ENCODE assay signal across 8 mouse cellular contexts in the genomic region with DNA sequence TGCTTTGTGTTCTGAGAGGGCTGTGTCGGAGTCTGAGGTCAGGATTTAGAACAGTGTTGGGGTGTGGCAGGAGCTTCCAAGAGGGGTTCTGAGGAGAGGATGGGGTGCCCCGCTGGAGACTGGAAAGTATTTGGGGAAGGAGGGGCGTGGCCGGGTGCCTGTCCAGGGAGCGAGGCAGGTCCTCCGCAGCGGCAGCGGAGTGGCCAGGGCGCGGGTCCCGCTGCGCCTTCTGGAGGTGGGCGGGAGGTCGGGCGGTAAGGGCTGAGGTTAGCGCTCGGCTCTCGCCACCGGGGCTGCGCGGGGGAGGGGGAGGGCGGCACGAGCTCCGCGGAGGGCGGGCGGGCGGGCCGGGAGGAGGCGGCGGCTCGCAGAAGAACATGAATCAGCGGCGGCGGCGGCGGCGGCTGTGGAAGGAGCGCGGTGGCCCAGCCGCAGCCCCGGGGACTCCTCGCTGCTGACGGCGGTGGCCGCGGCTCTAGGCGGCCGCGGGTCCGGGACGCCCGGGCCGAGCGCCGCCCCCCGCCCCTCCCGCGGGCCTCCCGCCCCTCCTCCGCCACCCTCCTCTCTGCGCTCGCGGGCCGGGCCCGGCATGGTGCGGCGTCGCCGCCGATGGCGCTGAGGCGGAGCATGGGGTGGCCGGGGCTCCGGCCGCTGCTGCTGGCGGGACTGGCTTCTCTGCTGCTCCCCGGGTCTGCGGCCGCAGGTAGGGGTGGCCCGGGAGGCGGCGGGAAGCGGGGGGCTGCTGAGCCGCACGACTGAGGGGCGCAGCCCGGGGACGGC. TPM values are rescaled to one million over a fixed set of nuclear protein-coding genes. Genes with fewer than 3 reads are reported as not detected.
DNase-seq lines count a peak whose midpoint lies in the region; ATAC-seq and TF ChIP-seq lines count a peak whose summit lies in the region.

No protein-coding gene starts in this region.

- H3K9me3 ChIP-seq in forebrain, embryonic 16.5 days (ENCODE audit: control insufficient read depth, low read length): no peaks in the 10 kb centered on the region

- 0 out of 2 replicates have a peak, but pooled peaks have one; percentile 29 for ATAC-seq in cerebellum, adult (ENCODE audit: insufficient number of reproducible peaks, low FRiP score, low TSS enrichment)
- ATAC-seq in forebrain, embryonic 16.5 days: peak; percentile 59
- peak; percentile 33 for ATAC-seq in inflammation-experienced regulatory T-cells, adult 6 months

- H3K9ac ChIP-seq in forebrain, embryonic 16.5 days (replicated peaks; ENCODE audit: low read depth, low read length): peak overlapping the region; percentile 86

- no peaks in the 10 kb centered on the region for H3K36me3 ChIP-seq in forebrain, embryonic 16.5 days (ENCODE audit: control insufficient read depth, insufficient read depth)

- intact Hi-C loops in left cerebral cortex, postnatal 36 days (cut with DNase I): loop anchor here (1.0 to 5.0 kb wide), 3 partner anchors 57 to 98 kb away; a partner anchor contains a TSS

- H3K4me2 ChIP-seq in forebrain, embryonic 16.5 days (ENCODE audit: low read length): peak overlapping the region; percentile 99

- no peak for TF ChIP-seq CTCF in lung, adult 2 months (IDR thresholded peaks at IDR 0.05; ENCODE audit: insufficient read depth, low read length)
- no peak for TF ChIP-seq CTCF in olfactory bulb, adult 2 months (IDR thresholded peaks at IDR 0.05; ENCODE audit: insufficient read depth, low read depth, low read length)

- H3K4me1 ChIP-seq in forebrain, embryonic 16.5 days (replicated peaks; ENCODE audit: control insufficient read depth, insufficient read depth, low read length): peaks cover 34% of the 10 kb centered on the region
- H3K4me1 ChIP-seq in lung, adult 2 months (ENCODE audit: control insufficient read depth, insufficient read depth, low read length): peaks cover 7% of the 10 kb centered on the region
- peaks cover 42% of the 10 kb centered on the region for H3K4me1 ChIP-seq in olfactory bulb, adult 2 months (ENCODE audit: control insufficient read depth, insufficient read depth, low read length)

- WGBS in forebrain, embryonic 16.5 days: 0% methylated on average over 53 of the region's 89 CpGs
- under 1% methylated on average over 82 of the region's 89 CpGs for WGBS in lung, adult 2 months
- WGBS in olfactory bulb, adult 2 months: 1% methylated on average over 65 of the region's 89 CpGs

- no peak overlapping the region for H3K27ac ChIP-seq in forebrain, embryonic 16.5 days (ENCODE audit: low read length)
- peak overlapping the region; percentile 74; the same call in 1 of the 2 replicates for H3K27ac ChIP-seq in olfactory bulb, adult 2 months (ENCODE audit: insufficient read depth, low read depth, low read length)

- TF ChIP-seq POLR2A in lung, adult 2 months (IDR thresholded peaks at IDR 0.05; ENCODE audit: borderline replicate concordance, extremely low read depth, low read depth, low read length): no peak
- no peak for TF ChIP-seq POLR2A in olfactory bulb, adult 2 months (IDR thresholded peaks at IDR 0.05; ENCODE audit: insufficient read depth, low read depth, low read length)

- peak; percentile 52 to 67 for DNase-seq in left cerebral cortex, postnatal 36 days (ENCODE audit: low spot score in 2 of 2)
- DNase-seq in left cerebral cortex, adult 8-10 months (ENCODE audit: low spot score in 2 of 2): no peak
- DNase-seq in lung, adult 2 months: peak; percentile 56
- DNase-seq in frontal cortex, postnatal 14 days (ENCODE audit: low spot score in 2 of 2): no peak

- peak overlapping the region; percentile 80 for H3K4me3 ChIP-seq in forebrain, embryonic 16.5 days (replicated peaks; ENCODE audit: low read length)
- H3K4me3 ChIP-seq in lung, adult 2 months (replicated peaks; ENCODE audit: extremely low read depth, low read depth, low read length): peak overlapping the region; percentile 53
- H3K4me3 ChIP-seq in olfactory bulb, adult 2 months (ENCODE audit: insufficient read depth, low read depth, low read length): peak overlapping the region; percentile 91

- H3K27me3 ChIP-seq in forebrain, embryonic 16.5 days (replicated peaks; ENCODE audit: control insufficient read depth, insufficient read depth, low read length): no peaks in the 10 kb centered on the region; the same call in 1 of the 2 replicates

RNA-seq across cellular contexts. Expression of a gene that starts 1.8 kb away (rescaled TPM):
- 100 to 1,000 TPM; 191 to 198 TPM for total RNA-seq in left cerebral cortex, postnatal 36 days (2021)
- total RNA-seq in left cerebral cortex, adult 8-10 months (2022): 100 to 1,000 TPM; 180 to 223 (median 191) TPM
- polyA plus RNA-seq in forebrain, embryonic 16.5 days (2015; fragmentation: Nextera tagmentation; extraction: Ambion mirVana): 17.3 and 17.6 TPM in 2 replicates
- polyA plus RNA-seq in inflammation-experienced regulatory T-cells, adult 6 months (2017; shearing (Covaris generic)): 1 to 10 TPM; 1.5 to 2.1 (median 1.6) TPM
- 11.8 and 16.4 TPM in 2 replicates for polyA plus RNA-seq in lung, adult 2 months (2012; rRNA removed)
- polyA plus RNA-seq in olfactory bulb, adult 2 months (2012; ENCODE audit: insufficient read depth, insufficient read length, low replicate concordance, missing spikeins): not detected in 2 replicates

RNA-seq across cellular contexts. Expression of a gene that starts 12.0 kb away (rescaled TPM):
- 10 to 100 TPM; 19.4 to 20.6 TPM for total RNA-seq in left cerebral cortex, postnatal 36 days (2021)
- total RNA-seq in left cerebral cortex, adult 8-10 months (2022): 10 to 100 TPM; 18.8 to 21.2 (median 20.4) TPM
- 19.9 and 20.5 TPM in 2 replicates for polyA plus RNA-seq in forebrain, embryonic 16.5 days (2015; fragmentation: Nextera tagmentation; extraction: Ambion mirVana)
- polyA plus RNA-seq in inflammation-experienced regulatory T-cells, adult 6 months (2017; shearing (Covaris generic)): 10 to 100 TPM; 13.7 to 20.3 (median 14.9) TPM
- 21.6 and 24.5 TPM in 2 replicates for polyA plus RNA-seq in lung, adult 2 months (2012; rRNA removed)
- not detected in 2 replicates for polyA plus RNA-seq in olfactory bulb, adult 2 months (2012; ENCODE audit: insufficient read depth, insufficient read length, low replicate concordance, missing spikeins)

RNA-seq across cellular contexts. Expression of a gene that starts 39.1 kb away (rescaled TPM):
- 10 to 100 TPM; 18.8 to 23.4 TPM for total RNA-seq in left cerebral cortex, postnatal 36 days (2021)
- 10 to 100 TPM; 19.7 to 23.2 (median 20.4) TPM for total RNA-seq in left cerebral cortex, adult 8-10 months (2022)
- polyA plus RNA-seq in forebrain, embryonic 16.5 days (2015; fragmentation: Nextera tagmentation; extraction: Ambion mirVana): 0.28 and 0.43 TPM in 2 replicates
- under 1 TPM in 1 of 3 experiments, not detected in 2; 0.15 TPM for polyA plus RNA-seq in inflammation-experienced regulatory T-cells, adult 6 months (2017; shearing (Covaris generic))
- polyA plus RNA-seq in lung, adult 2 months (2012; rRNA removed): 3.9 and 4.2 TPM in 2 replicates
- polyA plus RNA-seq in olfactory bulb, adult 2 months (2012; ENCODE audit: insufficient read depth, insufficient read length, low replicate concordance, missing spikeins): not detected in 2 replicates

RNA-seq across cellular contexts. Expression of a gene that starts 57.2 kb away (rescaled TPM):
- 100 to 1,000 TPM; 199 to 221 TPM for total RNA-seq in left cerebral cortex, postnatal 36 days (2021)
- total RNA-seq in left cerebral cortex, adult 8-10 months (2022): 100 to 1,000 TPM; 160 to 178 (median 177) TPM
- 1.1 and 1.4 TPM in 2 replicates for polyA plus RNA-seq in forebrain, embryonic 16.5 days (2015; fragmentation: Nextera tagmentation; extraction: Ambion mirVana)
- polyA plus RNA-seq in inflammation-experienced regulatory T-cells, adult 6 months (2017; shearing (Covaris generic)): under 1 TPM in 2 of 3 experiments, not detected in 1; 0.32 to 0.39 TPM
- polyA plus RNA-seq in lung, adult 2 months (2012; rRNA removed): 9.5 and 9.6 TPM in 2 replicates
- polyA plus RNA-seq in olfactory bulb, adult 2 months (2012; ENCODE audit: insufficient read depth, insufficient read length, low replicate concordance, missing spikeins): not detected in 2 replicates

Comparison
In these comparisons a context has a peak if more than half of its experiments do, and no peak if none do; other contexts are left out.
1. DNase-seq: peak in left cerebral cortex, postnatal 36 days (2 of 2) and lung, adult 2 months (single experiment); none in left cerebral cortex, adult 8-10 months (0 of 2) and frontal cortex, postnatal 14 days (0 of 2).
2. RNA of a gene that starts 12.0 kb away (polyA plus RNA-seq): 21.6 to 24.5 TPM in lung, adult 2 months, 19.9 to 20.5 TPM in forebrain, embryonic 16.5 days and 13.7 to 20.3 TPM in inflammation-experienced regulatory T-cells, adult 6 months; not detected in olfactory bulb, adult 2 months; every median in the first group is over 10 times any median in the second.
3. Peak in every context shown above with its lines, with median percentiles within 50 percentile points of each other: ATAC-seq and H3K4me3 ChIP-seq.